Mouse (Mus musculus): ENCODE data around the gene Gm10644.

Gm10644 gene

DNA sequence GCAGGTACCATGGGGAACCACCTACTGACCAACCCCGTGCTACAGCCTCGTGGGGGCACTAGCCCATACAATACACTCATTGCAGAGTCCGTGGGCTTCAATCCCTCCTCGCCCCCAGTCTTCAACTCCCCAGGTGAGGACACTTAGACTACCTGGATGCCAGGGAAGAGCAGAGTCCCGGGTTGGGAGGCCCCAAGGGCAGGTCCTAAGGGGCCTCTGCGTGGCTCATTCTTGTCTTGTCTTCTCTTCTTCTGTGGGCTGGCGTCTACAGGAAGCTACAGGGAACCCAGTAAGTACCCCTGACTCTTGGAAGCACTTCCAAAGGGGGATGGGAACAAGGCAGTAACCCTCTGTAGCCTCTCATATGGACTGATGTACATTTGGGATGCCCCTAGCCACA lies 17.4 kb downstream of the Gm10644 start:
- DNase-seq (ENCODE audit: extremely low read depth, low read depth, low spot score): no peak

DNA sequence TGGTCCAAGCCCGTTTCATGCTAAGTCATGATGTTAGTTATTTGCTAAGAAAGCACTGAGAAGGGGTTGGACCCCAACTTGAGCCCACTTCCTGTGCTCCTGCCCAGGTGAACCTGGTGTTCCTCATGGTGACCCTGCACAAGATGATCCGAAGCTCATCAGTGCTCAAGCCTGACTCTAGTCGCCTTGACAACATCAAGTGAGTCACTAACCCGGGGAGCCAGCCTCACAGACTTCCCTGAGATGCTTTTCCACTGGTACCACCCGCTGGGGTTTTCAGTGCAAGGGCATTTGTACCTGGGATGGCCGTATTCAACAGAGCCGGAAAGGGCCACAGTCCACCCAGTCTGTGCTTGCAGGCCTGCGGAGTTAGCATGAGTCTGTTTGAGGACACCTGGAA lies 19.6 kb downstream of the Gm10644 start:
- DNase-seq (ENCODE audit: extremely low read depth, low read depth, low spot score): no peak

GRCm38 (mm10) chr8:83934994-83935393 lies 20.0 kb downstream of the Gm10644 start:
- DNase-seq (ENCODE audit: extremely low read depth, low read depth, low spot score): no peak

GRCm38 (mm10) chr8:83934222-83934621 lies 20.8 kb downstream of the Gm10644 start:
- DNase-seq (ENCODE audit: extremely low read depth, low read depth, low spot score): no peak

DNA sequence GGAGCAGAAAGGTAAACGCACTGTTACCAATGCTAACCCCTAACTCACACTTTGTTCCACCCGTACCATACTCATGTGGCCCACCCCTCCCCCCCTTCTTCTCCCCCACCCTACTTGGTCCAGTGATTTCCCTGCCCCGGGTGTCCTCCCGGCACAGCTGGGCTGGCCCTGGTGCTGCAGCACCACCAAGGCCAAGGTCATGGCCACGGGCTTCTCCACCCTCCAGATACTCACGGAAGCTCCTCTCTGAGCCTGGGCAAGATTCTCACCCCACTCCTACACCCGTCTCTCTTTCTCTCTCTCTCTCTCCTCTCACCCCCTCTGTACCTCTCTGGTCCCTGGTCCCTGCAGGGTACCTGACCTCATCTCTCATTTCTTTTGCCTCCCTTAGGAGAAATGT lies 28.7 kb downstream of the Gm10644 start:
- DNase-seq (ENCODE audit: extremely low read depth, low read depth, low spot score): no peak

DNA sequence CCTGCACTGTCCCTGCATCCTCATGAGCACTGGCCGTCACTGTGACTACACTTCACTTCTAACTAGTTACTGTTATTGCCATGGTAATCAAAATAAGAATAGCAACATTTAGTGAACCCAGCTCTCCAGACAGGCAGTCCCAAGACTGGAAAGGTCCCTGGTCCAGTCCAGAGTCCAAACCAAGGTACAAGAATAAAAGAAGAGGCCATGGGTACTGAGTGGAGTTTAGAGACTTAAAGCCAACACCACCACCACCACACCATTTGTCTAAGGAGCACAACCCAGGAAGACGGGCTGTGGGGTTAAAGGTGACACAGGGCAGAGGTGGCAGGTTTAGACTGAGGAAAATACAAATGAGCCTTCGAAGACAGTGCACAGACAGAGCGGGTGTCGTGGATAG lies 30.4 kb downstream of the Gm10644 start:
- DNase-seq (ENCODE audit: extremely low read depth, low read depth, low spot score): no peak

GRCm38 (mm10) chr8:83922727-83923126 lies 32.3 kb downstream of the Gm10644 start:
- DNase-seq (ENCODE audit: extremely low read depth, low read depth, low spot score): no peak

DNA sequence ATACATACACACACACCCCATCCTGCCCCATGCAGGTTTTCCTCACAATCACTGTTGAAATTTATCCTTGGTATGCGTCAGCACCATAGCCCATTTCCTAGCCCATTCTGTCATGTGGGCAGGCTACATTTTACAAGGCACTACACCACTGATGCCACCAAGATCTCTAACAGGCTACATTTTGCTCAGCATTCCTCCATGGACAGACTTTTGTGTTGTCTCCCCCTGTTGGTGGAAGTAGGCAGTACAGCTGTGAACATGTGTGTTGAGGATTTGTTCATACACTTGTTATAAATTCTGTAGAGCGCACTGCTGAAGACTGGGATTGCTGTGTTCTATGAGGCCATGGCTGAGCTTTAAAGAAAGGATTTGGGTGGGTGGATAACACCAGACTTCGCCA lies 33.4 kb downstream of the Gm10644 start:
- no peak for DNase-seq (ENCODE audit: extremely low read depth, low read depth, low spot score)

GRCm38 (mm10) chr8:83917566-83917965 lies 37.4 kb downstream of the Gm10644 start:
- DNase-seq (ENCODE audit: extremely low read depth, low read depth, low spot score): no peak

DNA sequence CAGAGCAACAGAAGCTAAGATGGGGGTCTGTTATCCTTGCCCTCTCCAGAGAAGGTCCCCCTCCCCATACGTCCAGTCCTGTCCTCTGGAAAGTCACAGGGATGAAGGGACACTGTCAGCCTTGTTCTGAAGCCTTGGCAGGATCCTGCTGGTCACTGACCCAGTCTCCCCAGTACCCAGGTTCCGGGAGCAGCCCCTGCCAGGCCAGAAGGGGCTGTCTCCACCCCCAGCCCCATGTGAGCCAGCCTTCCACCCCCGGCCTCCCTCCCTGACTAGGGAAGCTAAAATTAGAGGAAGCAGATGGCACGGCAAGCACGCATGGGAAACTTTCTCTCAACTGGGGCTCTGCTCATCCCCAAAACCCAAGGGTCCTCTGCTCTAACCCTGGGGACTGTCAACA lies 39.0 kb downstream of the Gm10644 start:
- no peak for DNase-seq (ENCODE audit: extremely low read depth, low read depth, low spot score)

- DNase-seq (ENCODE audit: extremely low read depth, low read depth, low spot score): no peak
These were observed 40.1 kb downstream of the Gm10644 start for GRCm38 (mm10) chr8:83914860-83915259.

GRCm38 (mm10) chr8:83914232-83914631 lies 40.8 kb downstream of the Gm10644 start:
- no peak for DNase-seq (ENCODE audit: extremely low read depth, low read depth, low spot score)

DNA sequence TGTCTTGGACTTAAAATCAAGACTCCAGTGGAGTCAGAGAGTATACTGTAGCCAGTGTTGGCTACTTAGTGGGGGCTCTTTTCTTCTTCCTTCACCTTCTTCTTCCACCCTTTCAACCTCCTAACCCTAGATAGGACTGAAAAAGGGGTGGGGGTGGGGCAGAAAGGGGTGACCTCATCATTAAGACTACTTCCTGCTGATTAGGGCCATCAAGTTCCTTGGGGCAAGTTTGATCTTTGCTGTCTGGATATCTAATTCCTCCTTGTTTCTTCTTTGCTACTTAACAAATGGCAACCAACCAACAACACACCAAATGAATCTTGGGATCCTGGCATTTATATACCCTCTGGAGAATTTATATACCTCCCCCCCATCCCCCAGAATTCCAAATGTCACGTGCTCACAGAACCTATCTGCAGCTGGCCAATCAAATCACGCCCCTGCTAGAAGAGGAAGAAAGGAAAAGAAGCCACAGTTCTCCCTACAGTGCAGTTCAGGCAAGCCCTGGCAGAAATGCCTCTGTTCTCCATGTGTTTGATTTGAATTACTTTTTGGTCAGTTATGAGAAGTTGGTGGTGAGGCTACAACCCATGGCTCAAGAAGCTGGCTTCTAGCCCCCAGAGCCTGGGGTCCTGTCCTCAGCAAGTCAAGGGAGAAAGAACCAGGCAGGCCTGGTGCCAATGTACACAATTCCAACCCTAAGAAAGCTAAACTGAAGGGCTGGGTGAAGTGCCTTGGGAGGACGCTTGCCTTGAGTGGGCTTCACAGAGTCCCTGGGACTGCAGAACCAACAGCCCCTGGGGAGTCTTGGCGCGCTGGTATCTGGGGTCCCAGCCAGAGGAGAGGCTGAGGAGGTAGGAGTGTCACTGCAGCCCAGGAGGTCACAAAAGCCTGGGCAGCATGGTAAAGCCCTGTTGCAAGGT lies 42.9 kb downstream of the Gm10644 start:
- no peak for DNase-seq (ENCODE audit: extremely low read depth, low read depth, low spot score)

GRCm38 (mm10) chr8:83909311-83909710 lies 45.7 kb downstream of the Gm10644 start:
- no peak for DNase-seq (ENCODE audit: extremely low read depth, low read depth, low spot score)

- no peak for DNase-seq (ENCODE audit: extremely low read depth, low read depth, low spot score)
These were observed 46.4 kb downstream of the Gm10644 start for GRCm38 (mm10) chr8:83908583-83908982.

- no peak for DNase-seq (ENCODE audit: extremely low read depth, low read depth, low spot score)
These were observed 51.9 kb downstream of the Gm10644 start for GRCm38 (mm10) chr8:83902961-83903666.

DNA sequence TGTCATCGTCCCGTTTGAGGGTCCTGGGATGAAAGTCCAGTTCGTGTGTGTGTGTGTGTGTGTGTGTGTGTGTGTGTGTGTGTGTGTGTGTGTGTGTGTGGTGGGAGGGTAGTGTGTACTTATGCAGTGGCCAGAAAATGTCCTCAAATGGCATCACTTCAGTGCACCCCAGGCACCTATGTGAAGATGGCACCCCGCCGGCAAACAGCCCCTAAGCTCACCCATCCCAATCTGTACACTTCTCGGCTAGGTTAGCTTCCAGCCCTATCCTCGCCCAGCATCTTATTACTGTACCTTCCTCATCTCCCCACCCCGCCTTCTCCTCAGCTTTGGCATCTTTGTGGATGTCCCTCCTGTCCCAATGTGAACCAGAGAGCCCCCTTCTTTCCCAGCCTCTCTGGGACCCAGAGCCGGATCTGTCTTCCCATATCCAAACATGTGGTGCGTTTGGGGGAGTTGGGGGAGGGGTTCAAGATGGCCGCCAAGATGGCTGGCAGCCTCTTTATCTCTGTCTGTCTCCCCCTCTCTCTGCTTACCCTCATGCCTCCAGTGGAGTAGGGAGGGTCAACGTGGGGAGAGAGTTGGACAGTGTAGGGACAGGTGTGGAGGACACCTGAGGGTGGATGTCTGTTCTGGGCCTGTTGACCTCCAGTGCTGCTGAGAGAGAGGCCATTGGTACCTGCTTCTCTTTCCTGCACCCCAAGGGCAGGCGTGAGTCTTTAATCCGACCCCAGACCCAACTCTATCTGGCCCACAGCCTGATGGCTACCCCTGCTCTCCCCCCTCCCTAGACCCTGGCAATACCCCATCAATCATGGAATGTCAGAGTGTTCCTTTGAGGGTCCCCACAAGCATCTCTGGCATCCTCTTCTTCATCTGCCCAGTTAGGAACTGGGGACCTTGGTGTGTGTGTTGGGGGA lies 53.2 kb downstream of the Gm10644 start:
- no peak for DNase-seq (ENCODE audit: extremely low read depth, low read depth, low spot score)

GRCm38 (mm10) chr8:83900957-83901270 lies 54.1 kb downstream of the Gm10644 start:
- DNase-seq (ENCODE audit: extremely low read depth, low read depth, low spot score): no peak

DNA sequence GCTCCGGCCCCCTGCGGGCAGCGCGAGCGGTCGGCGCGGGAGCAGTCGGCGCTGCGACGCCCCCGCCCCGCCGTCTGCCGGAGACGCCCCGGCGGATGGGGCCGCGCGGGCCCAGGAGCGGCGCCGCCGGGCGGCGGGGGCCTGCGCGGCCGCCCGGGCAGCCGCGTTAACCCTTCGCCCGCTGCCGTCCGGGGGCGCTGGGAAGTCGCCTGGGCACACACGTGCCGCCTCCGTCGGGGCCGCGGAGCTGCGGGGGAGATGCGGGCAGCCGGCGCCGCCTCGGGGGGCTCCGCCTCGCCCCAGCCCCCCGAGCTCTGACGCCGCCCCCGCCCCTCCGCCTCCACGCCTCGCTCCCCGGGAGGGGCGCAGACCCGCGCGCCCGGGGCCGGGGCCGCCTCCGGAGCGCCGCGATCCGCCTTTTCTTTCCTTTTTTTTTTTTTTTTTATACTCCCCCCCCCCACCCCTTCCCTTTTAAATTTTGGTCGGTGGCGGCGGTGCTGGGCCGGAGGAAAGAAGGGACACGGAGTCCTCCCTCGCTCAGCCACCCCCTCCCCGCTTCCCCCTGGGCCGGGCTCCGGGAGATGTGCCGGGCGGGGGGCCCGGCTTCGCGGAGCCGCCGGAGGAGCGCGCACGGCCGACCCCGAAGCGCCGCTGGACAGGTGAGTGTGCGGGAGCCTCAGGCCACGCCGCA lies 54.6 kb downstream of the Gm10644 start:
- DNase-seq (ENCODE audit: extremely low read depth, low read depth, low spot score): no peak

- DNase-seq (ENCODE audit: extremely low read depth, low read depth, low spot score): peak; percentile 23
These were observed 55.4 kb downstream of the Gm10644 start, which contains the start of gene Adgrl1 for GRCm38 (mm10) chr8:83899363-83900252. Gene Adgrl1, plus strand, starts transcription at chr8:83900105.
